Mouse (Mus musculus) embryonic facial prominence, embryonic 14.5 days (tissue): ENCODE results near the gene Pmpca. TPM values are rescaled to one million over a fixed set of nuclear protein-coding genes. Genes with fewer than 3 reads are reported as not detected.

Source experiments
- ATAC-seq: fragments of 200-750 bp; cut with Nextera tagmentation; 2 replicates; pipeline ENCODE4 v1.8.0; 2017; ENCODE audit warnings: low read depth, moderate number of reproducible peaks, moderate TSS enrichment
- DNase-seq: peaks from one replicate; pipeline ENCODE4 v3.0.0-alpha.2; 2015; ENCODE audit warnings: low spot score
- H3K27ac ChIP-seq: fragments of 300-500 bp; sonication (generic); replicated peaks from 2 replicates; pipeline ENCODE4 v1.5.1; 2014; ENCODE audit warnings: low read depth, mild to moderate bottlenecking, low read length, moderate library complexity
- H3K27me3 ChIP-seq: fragments of 300-500 bp; sonication (generic); replicated peaks from 2 replicates; pipeline ENCODE4 v1.6.1; 2014; ENCODE audit warnings: low read length; ENCODE audit not compliant: control insufficient read depth, insufficient read depth
- H3K36me3 ChIP-seq: fragments of 300-500 bp; sonication (generic); 2 replicates; pipeline ENCODE4 v1.6.1; 2014; ENCODE audit warnings: low read length, mixed read lengths; ENCODE audit not compliant: control insufficient read depth, insufficient read depth
- H3K4me1 ChIP-seq: fragments of 300-500 bp; sonication (generic); 2 replicates; pipeline ENCODE4 v1.6.1; 2014; ENCODE audit warnings: antibody characterized with exemption, low read length; ENCODE audit not compliant: control insufficient read depth, insufficient read depth
- H3K4me2 ChIP-seq: fragments of 300-500 bp; sonication (generic); 2 replicates; pipeline ENCODE4 v1.6.1; 2014; ENCODE audit warnings: low read depth, mild to moderate bottlenecking, low read length, moderate library complexity, mixed read lengths
- H3K4me3 ChIP-seq: fragments of 300-500 bp; sonication (generic); 2 replicates; pipeline ENCODE4 v1.5.1; 2014; ENCODE audit warnings: low read depth, mild to moderate bottlenecking, low read length
- H3K9ac ChIP-seq: fragments of 300-500 bp; sonication (generic); 2 replicates; pipeline ENCODE4 v1.6.1; 2014; ENCODE audit warnings: low read depth, mild to moderate bottlenecking, low read length, moderate library complexity, mixed read lengths
- H3K9me3 ChIP-seq: fragments of 300-500 bp; sonication (generic); 2 replicates; pipeline ENCODE4 v1.6.1; 2016; ENCODE audit warnings: low read length; ENCODE audit not compliant: control insufficient read depth
- WGBS: fragments of 180-500 bp; shearing (Covaris S2); extraction: QIAGEN DNeasy Blood & Tissue Kit; methylation state at CpG from one replicate; pipeline ENCODE4 v1.1.7; 2014; 5-methylcytosine and 5-hydroxymethylcytosine counted together
- polyA plus RNA-seq: library from polyadenylated mRNA; unstranded; fragments of >200 nt; fragmentation: Nextera tagmentation; extraction: Ambion mirVana; gene quantifications from 2 replicates; pipeline ENCODE4 v1.2.1, GENCODE M21; 2014

Gene Pmpca
- polyA plus RNA-seq: 71.9 and 72.3 TPM in 2 replicates

GRCm38 (mm10) chr2:26389154-26389690 is at the start of gene Pmpca, which contains the start of gene Entr1:
Gene Pmpca (plus strand): TSS chr2:26389339.
Gene Entr1 (minus strand): TSS chr2:26389316.
- H3K4me2 ChIP-seq: peak within 1 kb of the TSS; percentile 93
- H3K27ac ChIP-seq: peak within 1 kb of the TSS; percentile 63
- DNase-seq: peak; percentile 88
- peak within 1 kb of the TSS; percentile 95 for H3K4me3 ChIP-seq
- H3K9me3 ChIP-seq: no peaks in the 10 kb centered on the region
- peak within 1 kb of the TSS; percentile 94 for H3K9ac ChIP-seq
- WGBS: 2% methylated on average over 33 of the region's 60 CpGs
- H3K27me3 ChIP-seq: no peaks in the 10 kb centered on the region
- H3K4me1 ChIP-seq: peaks cover 4% of the 10 kb centered on the region; the same call in 1 of the 2 replicates
- H3K36me3 ChIP-seq: peaks cover 76% of the 10 kb centered on the region
- peak; percentile 95 for ATAC-seq

GRCm38 (mm10) chr2:26341510-26341981 is 47.6 kb upstream of the Pmpca start:
- 0 out of 2 replicates have a peak, but pooled peaks have one; percentile 35 for ATAC-seq
- 85% methylated on average over 2 of the region's 2 CpGs for WGBS

GRCm38 (mm10) chr2:26342044-26342443 is 47.1 kb upstream of the Pmpca start:
- DNase-seq (peak; percentile 68), ATAC-seq (peak; percentile 24; the same call in 1 of the 2 replicates)
- 57% methylated on average over 10 of the region's 10 CpGs for WGBS
- H3K4me3 ChIP-seq: no peak overlapping the region
- no peaks in the 10 kb centered on the region for H3K9me3 ChIP-seq
- no peak overlapping the region for H3K9ac ChIP-seq
- no peak overlapping the region for H3K4me2 ChIP-seq
- H3K36me3 ChIP-seq: peaks cover 87% of the 10 kb centered on the region
- H3K4me1 ChIP-seq: no peaks in the 10 kb centered on the region
- H3K27me3 ChIP-seq: no peaks in the 10 kb centered on the region
- H3K27ac ChIP-seq: peak overlapping the region; percentile 28

More at GRCm38 (mm10) chr2:26341510-26341981, 47.6 kb upstream of the Pmpca start:
- no peaks in the 10 kb centered on the region for H3K9me3 ChIP-seq
- no peak for DNase-seq
- H3K4me1 ChIP-seq: no peaks in the 10 kb centered on the region
- peak overlapping the region; percentile 28 for H3K27ac ChIP-seq
- H3K9ac ChIP-seq: no peak overlapping the region
- H3K4me2 ChIP-seq: no peak overlapping the region
- H3K36me3 ChIP-seq: peaks cover 82% of the 10 kb centered on the region
- H3K27me3 ChIP-seq: no peaks in the 10 kb centered on the region
- H3K4me3 ChIP-seq: no peak overlapping the region

- Histone ChIP-seq H3K9ac (no peak overlapping the region), H3K36me3 (peaks cover 95% of the 10 kb centered on the region), H3K9me3 (no peaks in the 10 kb centered on the region), H3K27ac (peak overlapping the region; percentile 11; the same call in 1 of the 2 replicates), H3K4me3 (no peak overlapping the region), H3K4me2 (no peak overlapping the region), H3K4me1 (no peaks in the 10 kb centered on the region), H3K27me3 (no peaks in the 10 kb centered on the region)
- ATAC-seq (no peak), DNase-seq (peak; percentile 26)
- WGBS: 62% methylated on average over 11 of the region's 11 CpGs
Observed at GRCm38 (mm10) chr2:26342609-26343490, 46.3 kb upstream of the Pmpca start.

- Histone ChIP-seq H3K9ac (no peak overlapping the region), H3K4me3 (no peak overlapping the region), H3K27ac (no peak overlapping the region; the same call in 1 of the 2 replicates), H3K4me1 (peaks cover 12% of the 10 kb centered on the region; the same call in 1 of the 2 replicates), H3K27me3 (no peaks in the 10 kb centered on the region), H3K36me3 (peaks cover 71% of the 10 kb centered on the region), H3K9me3 (no peaks in the 10 kb centered on the region), H3K4me2 (no peak overlapping the region)
- ATAC-seq: no peak
- 52% methylated on average over 6 of the region's 6 CpGs for WGBS
- DNase-seq: peak; percentile 53
Observed at GRCm38 (mm10) chr2:26348241-26348640, 40.9 kb upstream of the Pmpca start.

GRCm38 (mm10) chr2:26351358-26352290 is 37.5 kb upstream of the Pmpca start, which contains the start of gene Dnlz:
Gene Dnlz (minus strand): TSS chr2:26352110.
- 4% methylated on average over 35 of the region's 62 CpGs for WGBS
- DNase-seq (peak; percentile 97), ATAC-seq (peak; percentile 86)
- H3K4me2 ChIP-seq: peak within 1 kb of the TSS; percentile 98
- peaks cover 12% of the 10 kb centered on the region; the same call in 1 of the 2 replicates for H3K4me1 ChIP-seq
- peaks cover 37% of the 10 kb centered on the region for H3K36me3 ChIP-seq
- peak within 1 kb of the TSS; percentile 90 for H3K4me3 ChIP-seq
- no peaks in the 10 kb centered on the region for H3K9me3 ChIP-seq
- peak within 1 kb of the TSS; percentile 90 for H3K27ac ChIP-seq
- H3K27me3 ChIP-seq: no peaks in the 10 kb centered on the region
- peak within 1 kb of the TSS; percentile 96 for H3K9ac ChIP-seq

GRCm38 (mm10) chr2:26352291-26352910 is 36.7 kb upstream of the Pmpca start:
- H3K4me1 ChIP-seq: peaks cover 12% of the 10 kb centered on the region; the same call in 1 of the 2 replicates
- H3K4me2 ChIP-seq: peak overlapping the region; percentile 98
- DNase-seq (no peak), ATAC-seq (peak; percentile 20; the same call in 1 of the 2 replicates)
- no peaks in the 10 kb centered on the region for H3K9me3 ChIP-seq
- peak overlapping the region; percentile 96 for H3K9ac ChIP-seq
- no peaks in the 10 kb centered on the region for H3K27me3 ChIP-seq
- H3K27ac ChIP-seq: peak overlapping the region; percentile 24; the same call in 1 of the 2 replicates
- peak overlapping the region; percentile 90 for H3K4me3 ChIP-seq
- WGBS: 2% methylated on average over 34 of the region's 36 CpGs
- H3K36me3 ChIP-seq: peaks cover 29% of the 10 kb centered on the region; the same call in 1 of the 2 replicates
